Mouse (Mus musculus) E14TG2a.4 (cell line): ENCODE results near the gene Map1b.

Source experiments
- CTCF ChIP-seq: conservative IDR thresholded peaks from 2 replicates; pipeline ENCODE4 v1.5.1; 2014; ENCODE audit warnings: low read length
- NANOG ChIP-seq: IDR thresholded peaks from 2 replicates; pipeline ENCODE4 v1.6.1; 2014; ENCODE audit warnings: borderline replicate concordance, low read length, mixed read lengths
- POU5F1 ChIP-seq: IDR thresholded peaks from 2 replicates; pipeline ENCODE4 v1.6.1; 2014; ENCODE audit warnings: low read length, borderline replicate concordance

- TF ChIP-seq CTCF = no peak
- TF ChIP-seq POU5F1 = no peak
- TF ChIP-seq NANOG = no peak
These were observed 103.8 kb downstream of the Map1b start for GRCm38 (mm10) chr13:99412477-99413080.
